Mouse (Mus musculus) gastrocnemius, adult 8-10 months (tissue): ENCODE results near the gene Mmp15. TPM values are rescaled to one million over a fixed set of nuclear protein-coding genes. Genes with fewer than 3 reads are reported as not detected.

Experiments used
- total RNA-seq, 4 experiments: library from RNA; stranded (reverse); gene quantifications; 2 replicates each; pipeline ENCODE4 v1.2.4; 2022

The Mmp15 gene
- total RNA-seq, 4 experiments from 2014 or later: 13.0 to 18.3 (median 14.1) TPM

Other genes with a start within 250 kb of the Mmp15 start
- 10 to 100 TPM in 1 of 4 experiments, 1 to 10 TPM in 3; 6.0 to 11.3 (median 8.5) TPM for gene Kifc3, start 149.5 kb upstream of the Mmp15 start, total RNA-seq
- gene Cngb1, start 45.7 kb upstream of the Mmp15 start, total RNA-seq: under 1 TPM in 3 of 4 experiments, not detected in 1; 0.05 to 0.16 (median 0.07) TPM
- not detected for gene Tepp, start 41.7 kb upstream of the Mmp15 start, total RNA-seq
- gene Zfp319, start 20.3 kb upstream of the Mmp15 start, total RNA-seq: 1 to 10 TPM; 2.8 to 3.8 (median 2.9) TPM
- gene Usb1, start 20.0 kb upstream of the Mmp15 start, total RNA-seq: 1 to 10 TPM; 4.0 to 7.4 (median 6.1) TPM
- gene Cfap20, start 82.6 kb downstream of the Mmp15 start, total RNA-seq: 1 to 10 TPM; 3.6 to 6.4 (median 5.3) TPM
- 10 to 100 TPM; 19.8 to 24.9 (median 22.2) TPM for gene Csnk2a2, start 137.8 kb downstream of the Mmp15 start, total RNA-seq
- gene Ccdc113, start 181.8 kb downstream of the Mmp15 start, total RNA-seq: not detected
- gene Prss54, start 224.1 kb downstream of the Mmp15 start, total RNA-seq: not detected